Mouse (Mus musculus): ENCODE results near the gene Ikzf4.

Ikzf4 gene

GRCm38 (mm10) chr10:128602470-128603128, 43.2 kb downstream of the Ikzf4 start:
- no peak for DNase-seq

GRCm38 (mm10) chr10:128601499-128601898, 44.3 kb downstream of the Ikzf4 start:
- DNase-seq: no peak

- no peak for DNase-seq
Measured at GRCm38 (mm10) chr10:128598476-128598875, 47.3 kb downstream of the Ikzf4 start.

GRCm38 (mm10) chr10:128592797-128593196, 53.0 kb downstream of the Ikzf4 start:
- no peak for DNase-seq

- no peak for DNase-seq
Measured at GRCm38 (mm10) chr10:128591436-128591835, 54.4 kb downstream of the Ikzf4 start.

GRCm38 (mm10) chr10:128590193-128590690, 55.5 kb downstream of the Ikzf4 start:
- peak; percentile 84 for DNase-seq

GRCm38 (mm10) chr10:128589464-128590192, 56.2 kb downstream of the Ikzf4 start, which contains the start of gene Erbb3:
Erbb3 (minus strand) TSS chr10:128589652.
- DNase-seq: peak; percentile 58

- peak; percentile 64 for DNase-seq
Measured at GRCm38 (mm10) chr10:128588775-128589463, 56.9 kb downstream of the Ikzf4 start.

GRCm38 (mm10) chr10:128588136-128588535, 57.7 kb downstream of the Ikzf4 start:
- no peak for DNase-seq

GRCm38 (mm10) chr10:128587697-128588096, 58.1 kb downstream of the Ikzf4 start:
- peak; percentile 58 for DNase-seq

GRCm38 (mm10) chr10:128587120-128587519, 58.7 kb downstream of the Ikzf4 start:
- peak; percentile 67 for DNase-seq

- no peak for DNase-seq
Measured at GRCm38 (mm10) chr10:128586546-128586945, 59.2 kb downstream of the Ikzf4 start.

GRCm38 (mm10) chr10:128584386-128584785, 61.4 kb downstream of the Ikzf4 start:
- DNase-seq: peak; percentile 32

GRCm38 (mm10) chr10:128583644-128584043, 62.1 kb downstream of the Ikzf4 start:
- no peak for DNase-seq

Measured in thymus, postnatal 4 days (tissue).